Mouse (Mus musculus) liver, postnatal 0 days (tissue): ENCODE data around the gene Fam198a. TPM values are rescaled to one million over a fixed set of nuclear protein-coding genes. Genes with fewer than 3 reads are reported as not detected.

Experiments used
- ATAC-seq: fragments of 200-750 bp; cut with Nextera tagmentation; 2 replicates; pipeline ENCODE4 v1.8.0; 2017; ENCODE audit warnings: mild to moderate bottlenecking, moderate library complexity
- DNase-seq: peaks from one replicate; pipeline ENCODE4 v3.0.0-alpha.2; 2016
- H3K27ac ChIP-seq: fragments of 300-500 bp; sonication (generic); 2 replicates; pipeline ENCODE4 v1.5.1; 2014; ENCODE audit warnings: antibody characterized with exemption, moderate library complexity, mild to moderate bottlenecking, low read depth
- H3K27me3 ChIP-seq: fragments of 300-500 bp; sonication (generic); 2 replicates; pipeline ENCODE4 v1.6.1; 2014; ENCODE audit warnings: low read length, control low read depth, mixed read lengths; ENCODE audit not compliant: insufficient read depth
- H3K36me3 ChIP-seq: fragments of 300-500 bp; sonication (generic); replicated peaks from 2 replicates; pipeline ENCODE4 v1.6.1; 2014; ENCODE audit warnings: mild to moderate bottlenecking, control low read depth, low read length, moderate library complexity, mixed read lengths; ENCODE audit not compliant: insufficient read depth
- H3K4me1 ChIP-seq: fragments of 300-500 bp; sonication (generic); 2 replicates; pipeline ENCODE4 v1.6.1; 2014; ENCODE audit warnings: antibody characterized with exemption, mild to moderate bottlenecking, control low read depth; ENCODE audit not compliant: insufficient read depth
- H3K4me2 ChIP-seq: fragments of 300-500 bp; sonication (generic); 2 replicates; pipeline ENCODE4 v1.6.1; 2014; ENCODE audit warnings: low read depth, mild to moderate bottlenecking, low read length, moderate library complexity, mixed read lengths
- H3K4me3 ChIP-seq: fragments of 300-500 bp; sonication (generic); 2 replicates; pipeline ENCODE4 v1.5.1; 2014; ENCODE audit warnings: low read depth, low read length
- H3K9ac ChIP-seq: fragments of 300-500 bp; sonication (generic); replicated peaks from 2 replicates; pipeline ENCODE4 v1.6.1; 2014; ENCODE audit warnings: mild to moderate bottlenecking, moderate library complexity
- H3K9me3 ChIP-seq: fragments of 300-500 bp; sonication (generic); 2 replicates; pipeline ENCODE4 v1.6.1; 2016; ENCODE audit warnings: mild to moderate bottlenecking, control low read depth, low read length, mixed read lengths
- CTCF ChIP-seq: sonication (generic); IDR thresholded peaks from 2 replicates; pipeline ENCODE4 v1.5.1; 2016; ENCODE audit warnings: antibody characterized with exemption, low read depth
- EP300 ChIP-seq: IDR thresholded peaks from 2 replicates; pipeline ENCODE4 v1.6.1; 2016; ENCODE audit warnings: antibody characterized with exemption, low read depth, mild to moderate bottlenecking
- WGBS: fragments of 180-500 bp; shearing (Covaris S2); extraction: QIAGEN DNeasy Blood & Tissue Kit; methylation state at CpG from one replicate; pipeline ENCODE4 v1.1.7; 2014; ENCODE audit not compliant: insufficient replicate concordance; 5-methylcytosine and 5-hydroxymethylcytosine counted together
- polyA plus RNA-seq: library from polyadenylated mRNA; unstranded; fragments of >200 nt; fragmentation: Nextera tagmentation; extraction: Ambion mirVana; gene quantifications from 2 replicates; pipeline ENCODE4 v1.2.1, GENCODE M21; 2015

Fam198a gene
- polyA plus RNA-seq, 1 experiment from 2014 or later = 0.32 TPM

GRCm38 (mm10) chr9:121923906-121924305 is 26.9 kb upstream of the Fam198a start:
- peak overlapping the region; percentile 44; the same call in 1 of the 2 replicates for H3K9ac ChIP-seq
- 62% methylated on average over 5 of the region's 5 CpGs for WGBS
- ATAC-seq (peak; percentile 61), DNase-seq (no peak)
- H3K4me2 ChIP-seq = peak overlapping the region; percentile 49
- peaks cover 41% of the 10 kb centered on the region for H3K4me1 ChIP-seq
- H3K36me3 ChIP-seq = no peaks in the 10 kb centered on the region
- H3K27ac ChIP-seq = peak overlapping the region; percentile 92
- no peak overlapping the region for H3K4me3 ChIP-seq
- TF ChIP-seq CTCF (no peak), EP300 (no peak)
- no peaks in the 10 kb centered on the region for H3K9me3 ChIP-seq
- no peaks in the 10 kb centered on the region for H3K27me3 ChIP-seq

- Histone ChIP-seq H3K27me3 (no peaks in the 10 kb centered on the region), H3K9me3 (no peaks in the 10 kb centered on the region), H3K4me2 (no peak overlapping the region), H3K27ac (peak overlapping the region; percentile 92), H3K4me3 (no peak overlapping the region), H3K9ac (no peak overlapping the region), H3K36me3 (no peaks in the 10 kb centered on the region), H3K4me1 (peaks cover 41% of the 10 kb centered on the region)
- no peak for TF ChIP-seq EP300
- no peak for TF ChIP-seq CTCF
- ATAC-seq (no peak), DNase-seq (no peak)
- WGBS = 71% methylated on average over 9 of the region's 9 CpGs
These were observed 25.8 kb upstream of the Fam198a start for GRCm38 (mm10) chr9:121924901-121925560.

- ATAC-seq = no peak
- H3K27ac ChIP-seq = peak overlapping the region; percentile 64
These were observed 24.8 kb upstream of the Fam198a start for GRCm38 (mm10) chr9:121925959-121926358.

GRCm38 (mm10) chr9:121926634-121927405 is 24.0 kb upstream of the Fam198a start:
- DNase-seq (no peak), ATAC-seq (peak; percentile 84)
- no peaks in the 10 kb centered on the region for H3K27me3 ChIP-seq
- H3K9ac ChIP-seq = no peak overlapping the region
- H3K36me3 ChIP-seq = no peaks in the 10 kb centered on the region
- H3K27ac ChIP-seq = peak overlapping the region; percentile 64
- peak overlapping the region; percentile 13; the same call in 1 of the 2 replicates for H3K4me2 ChIP-seq
- no peak overlapping the region for H3K4me3 ChIP-seq
- WGBS = 35% methylated on average over 11 of the region's 11 CpGs
- TF ChIP-seq CTCF = no peak
- no peak for TF ChIP-seq EP300
- H3K4me1 ChIP-seq = peaks cover 41% of the 10 kb centered on the region
- H3K9me3 ChIP-seq = no peaks in the 10 kb centered on the region

More at GRCm38 (mm10) chr9:121925959-121926358, 24.8 kb upstream of the Fam198a start:
- peaks cover 41% of the 10 kb centered on the region for H3K4me1 ChIP-seq
- no peaks in the 10 kb centered on the region for H3K9me3 ChIP-seq
- no peak overlapping the region; the same call in 1 of the 2 replicates for H3K9ac ChIP-seq
- no peak overlapping the region for H3K4me2 ChIP-seq
- WGBS = 59% methylated on average over 8 of the region's 8 CpGs
- no peaks in the 10 kb centered on the region for H3K27me3 ChIP-seq
- H3K4me3 ChIP-seq = no peak overlapping the region
- DNase-seq = no peak
- TF ChIP-seq CTCF (no peak), EP300 (no peak)
- H3K36me3 ChIP-seq = no peaks in the 10 kb centered on the region

- Histone ChIP-seq H3K4me2 (no peak overlapping the region), H3K9ac (no peak overlapping the region), H3K36me3 (no peaks in the 10 kb centered on the region), H3K9me3 (no peaks in the 10 kb centered on the region), H3K4me3 (no peak overlapping the region), H3K27ac (no peak overlapping the region), H3K4me1 (peaks cover 38% of the 10 kb centered on the region), H3K27me3 (no peaks in the 10 kb centered on the region)
- 65% methylated on average over 7 of the region's 7 CpGs for WGBS
- ATAC-seq = no peak
- no peak for DNase-seq
- no peak for TF ChIP-seq EP300
- no peak for TF ChIP-seq CTCF
These were observed 23.1 kb upstream of the Fam198a start for GRCm38 (mm10) chr9:121927721-121928120.

- Histone ChIP-seq H3K9me3 (no peaks in the 10 kb centered on the region), H3K4me1 (peaks cover 37% of the 10 kb centered on the region), H3K4me2 (no peak overlapping the region), H3K27me3 (no peaks in the 10 kb centered on the region), H3K4me3 (no peak overlapping the region), H3K9ac (no peak overlapping the region), H3K27ac (no peak overlapping the region), H3K36me3 (no peaks in the 10 kb centered on the region)
- DNase-seq = peak; percentile 65
- ATAC-seq = no peak
- TF ChIP-seq CTCF (peak; percentile 90), EP300 (no peak)
- WGBS = 32% methylated on average over 2 of the region's 2 CpGs
These were observed 22.3 kb upstream of the Fam198a start for GRCm38 (mm10) chr9:121928498-121928897.
